Mouse (Mus musculus): ENCODE measurements around the gene Olfr678. TPM values are rescaled to one million over a fixed set of nuclear protein-coding genes. Genes with fewer than 3 reads are reported as not detected.

Olfr678 gene
- not detected in 2 replicates for polyA plus RNA-seq (2015; fragmentation: Nextera tagmentation; extraction: Ambion mirVana)

GRCm38 (mm10) chr7:105064175-105064574 lies at the start of gene Olfr678:
TSS of gene Olfr678 (plus strand) at chr7:105064475.

GRCm38 (mm10) chr7:105028360-105028759 lies 35.9 kb upstream of the Olfr678 start, which contains the start of gene Olfr675:
TSS of gene Olfr675 (minus strand) at chr7:105028460.

GRCm38 (mm10) chr7:105032398-105032797 lies 31.9 kb upstream of the Olfr678 start, which contains the start of gene Olfr676:
TSS of gene Olfr676 (plus strand) at chr7:105032698.

GRCm38 (mm10) chr7:105080905-105081304 lies 16.6 kb downstream of the Olfr678 start, which contains the start of gene Olfr679:
TSS of gene Olfr679 (plus strand) at chr7:105081205.

GRCm38 (mm10) chr7:105092717-105093116 lies 28.4 kb downstream of the Olfr678 start, which contains the start of gene Olfr680-ps1:
TSS of gene Olfr680-ps1 (minus strand) at chr7:105092817.

GRCm38 (mm10) chr7:105116536-105116935 lies 52.3 kb downstream of the Olfr678 start, which contains the start of gene Olfr681:
TSS of gene Olfr681 (plus strand) at chr7:105116836.

Other genes starting within 250 kb of the Olfr678 start
- gene Usp17lb, start 221.9 kb upstream of the Olfr678 start, polyA plus RNA-seq (2015; fragmentation: Nextera tagmentation; extraction: Ambion mirVana), result not detected in 2 replicates
- not detected in 2 replicates for gene Usp17la, start 207.5 kb upstream of the Olfr678 start, polyA plus RNA-seq (2015; fragmentation: Nextera tagmentation; extraction: Ambion mirVana)
- not detected in 2 replicates for gene Olfr665, start 186.4 kb upstream of the Olfr678 start, polyA plus RNA-seq (2015; fragmentation: Nextera tagmentation; extraction: Ambion mirVana)
- not detected in 2 replicates for gene Olfr666, start 168.5 kb upstream of the Olfr678 start, polyA plus RNA-seq (2015; fragmentation: Nextera tagmentation; extraction: Ambion mirVana)
- not detected in 2 replicates for gene Olfr667, start 143.0 kb upstream of the Olfr678 start, polyA plus RNA-seq (2015; fragmentation: Nextera tagmentation; extraction: Ambion mirVana)
- not detected in 2 replicates for gene Olfr668, start 136.4 kb upstream of the Olfr678 start, polyA plus RNA-seq (2015; fragmentation: Nextera tagmentation; extraction: Ambion mirVana)
- not detected in 2 replicates for gene Olfr669, start 130.2 kb upstream of the Olfr678 start, polyA plus RNA-seq (2015; fragmentation: Nextera tagmentation; extraction: Ambion mirVana)
- not detected in 2 replicates for gene Olfr670, start 101.9 kb upstream of the Olfr678 start, polyA plus RNA-seq (2015; fragmentation: Nextera tagmentation; extraction: Ambion mirVana)
- gene Olfr671, start 85.3 kb upstream of the Olfr678 start, polyA plus RNA-seq (2015; fragmentation: Nextera tagmentation; extraction: Ambion mirVana), result not detected in 2 replicates
- gene Olfr672, start 62.4 kb upstream of the Olfr678 start, polyA plus RNA-seq (2015; fragmentation: Nextera tagmentation; extraction: Ambion mirVana), result not detected in 2 replicates
- not detected in 2 replicates for gene Olfr675, start 36.0 kb upstream of the Olfr678 start, polyA plus RNA-seq (2015; fragmentation: Nextera tagmentation; extraction: Ambion mirVana)
- not detected in 2 replicates for gene Olfr676, start 31.8 kb upstream of the Olfr678 start, polyA plus RNA-seq (2015; fragmentation: Nextera tagmentation; extraction: Ambion mirVana)
- not detected in 2 replicates for gene Olfr677, start 13.1 kb upstream of the Olfr678 start, polyA plus RNA-seq (2015; fragmentation: Nextera tagmentation; extraction: Ambion mirVana)
- not detected in 2 replicates for gene Olfr679, start 16.7 kb downstream of the Olfr678 start, polyA plus RNA-seq (2015; fragmentation: Nextera tagmentation; extraction: Ambion mirVana)
- gene Olfr680-ps1, start 28.3 kb downstream of the Olfr678 start, polyA plus RNA-seq (2015; fragmentation: Nextera tagmentation; extraction: Ambion mirVana), result not detected in 2 replicates
- gene Olfr681, start 52.4 kb downstream of the Olfr678 start, polyA plus RNA-seq (2015; fragmentation: Nextera tagmentation; extraction: Ambion mirVana), result not detected in 2 replicates
- gene Olfr683, start 82.5 kb downstream of the Olfr678 start, polyA plus RNA-seq (2015; fragmentation: Nextera tagmentation; extraction: Ambion mirVana), result not detected in 2 replicates
- gene Olfr684, start 99.2 kb downstream of the Olfr678 start, polyA plus RNA-seq (2015; fragmentation: Nextera tagmentation; extraction: Ambion mirVana), result not detected in 2 replicates
- not detected in 2 replicates for gene Olfr685, start 121.5 kb downstream of the Olfr678 start, polyA plus RNA-seq (2015; fragmentation: Nextera tagmentation; extraction: Ambion mirVana)
- not detected in 2 replicates for gene Olfr686, start 143.0 kb downstream of the Olfr678 start, polyA plus RNA-seq (2015; fragmentation: Nextera tagmentation; extraction: Ambion mirVana)
- gene Olfr688, start 223.6 kb downstream of the Olfr678 start, polyA plus RNA-seq (2015; fragmentation: Nextera tagmentation; extraction: Ambion mirVana), result not detected in 2 replicates
- gene Olfr689, start 246.7 kb downstream of the Olfr678 start, polyA plus RNA-seq (2015; fragmentation: Nextera tagmentation; extraction: Ambion mirVana), result not detected in 2 replicates